Mouse (Mus musculus) bone marrow macrophage, adult 2 months (primary cell): ENCODE measurements around the gene Sfxn2.

Experiments used
- CTCF ChIP-seq: IDR thresholded peaks from 2 replicates; pipeline ENCODE4 v1.5.1; 2012; ENCODE audit warnings: low read depth, mild to moderate bottlenecking, low read length, moderate library complexity
- POLR2A ChIP-seq: IDR thresholded peaks from 2 replicates; pipeline ENCODE4 v1.6.1; 2012; ENCODE audit warnings: mild to moderate bottlenecking, low read depth, low read length, borderline replicate concordance

- TF ChIP-seq CTCF: no peak
- no peak for TF ChIP-seq POLR2A
These were observed 10.3 kb upstream of the Sfxn2 start for GRCm38 (mm10) chr19:46562581-46563515.
